Mouse (Mus musculus) thymus, adult 2 months (tissue): ENCODE results near the gene Gpc6. TPM values are rescaled to one million over a fixed set of nuclear protein-coding genes. Genes with fewer than 3 reads are reported as not detected.

ENCODE experiments used
- DNase-seq: peaks from one replicate; pipeline ENCODE4 v3.0.0; 2021
- H3K27ac ChIP-seq: fragments of 200-500 bp; 2 replicates; pipeline ENCODE4 v1.5.1; 2012; ENCODE audit warnings: low read length, control low read depth; ENCODE audit not compliant: control insufficient read depth, insufficient read depth
- H3K27me3 ChIP-seq: fragments of 200-500 bp; 2 replicates; pipeline ENCODE4 v1.6.1; 2012; ENCODE audit warnings: mild to moderate bottlenecking, low read length, moderate library complexity, mixed read lengths; ENCODE audit not compliant: control insufficient read depth, insufficient read depth
- H3K36me3 ChIP-seq: fragments of 200-500 bp; 2 replicates; pipeline ENCODE4 v1.6.1; 2012; ENCODE audit warnings: mild to moderate bottlenecking, low read length, moderate library complexity; ENCODE audit not compliant: control insufficient read depth, insufficient read depth
- H3K4me1 ChIP-seq: fragments of 200-500 bp; replicated peaks from 2 replicates; pipeline ENCODE4 v1.6.1; 2012; ENCODE audit warnings: low read length; ENCODE audit not compliant: control insufficient read depth, insufficient read depth
- H3K4me3 ChIP-seq: fragments of 200-500 bp; 2 replicates; pipeline ENCODE4 v1.5.1; 2012; ENCODE audit warnings: mild to moderate bottlenecking, low read length, control low read depth, moderate library complexity; ENCODE audit not compliant: control insufficient read depth, insufficient read depth
- CTCF ChIP-seq: fragments of 200-500 bp; IDR thresholded peaks from 2 replicates; pipeline ENCODE4 v1.5.1; 2012; ENCODE audit warnings: mild to moderate bottlenecking, control low read depth, low read length, moderate library complexity, borderline replicate concordance; ENCODE audit not compliant: control insufficient read depth, poor library complexity, insufficient read depth; ENCODE audit errors: extremely low read depth
- POLR2A ChIP-seq: fragments of 200-500 bp; IDR thresholded peaks from 2 replicates; pipeline ENCODE4 v1.6.1; 2012; ENCODE audit warnings: mild to moderate bottlenecking, low read length, control low read depth, moderate library complexity; ENCODE audit not compliant: control insufficient read depth, poor library complexity, insufficient read depth; ENCODE audit errors: extremely low read depth
- WGBS: fragments of 180-500 bp; shearing (Covaris S2); methylation state at CpG from one replicate; pipeline ENCODE4 v1.1.7; 2018; 5-methylcytosine and 5-hydroxymethylcytosine counted together
- polyA plus RNA-seq: library from polyadenylated mRNA; depleted of rRNA; stranded (reverse); fragments of >200 nt; gene quantifications from 2 replicates; pipeline ENCODE4 v1.2.3, GENCODE M21; 2012

The Gpc6 gene
- polyA plus RNA-seq, 1 experiment = 1.5 TPM

GRCm38 (mm10) chr14:117817196-117817595, 892.1 kb downstream of the Gpc6 start:
- no peak overlapping the region for H3K27ac ChIP-seq
- 94% methylated on average over 4 of the region's 4 CpGs for WGBS

GRCm38 (mm10) chr14:117824491-117824890, 899.4 kb downstream of the Gpc6 start:
- H3K27me3 ChIP-seq = no peaks in the 10 kb centered on the region
- H3K4me1 ChIP-seq = no peaks in the 10 kb centered on the region
- H3K27ac ChIP-seq = no peak overlapping the region

More at GRCm38 (mm10) chr14:117817196-117817595, 892.1 kb downstream of the Gpc6 start:
- no peak overlapping the region for H3K4me3 ChIP-seq
- TF ChIP-seq POLR2A (no peak), CTCF (no peak)
- no peaks in the 10 kb centered on the region for H3K4me1 ChIP-seq
- no peak for DNase-seq
- no peaks in the 10 kb centered on the region for H3K36me3 ChIP-seq
- H3K27me3 ChIP-seq = no peaks in the 10 kb centered on the region

GRCm38 (mm10) chr14:117826294-117827046, 901.4 kb downstream of the Gpc6 start:
- Histone ChIP-seq H3K27ac (no peak overlapping the region), H3K4me3 (no peak overlapping the region), H3K4me1 (no peaks in the 10 kb centered on the region), H3K27me3 (no peaks in the 10 kb centered on the region), H3K36me3 (no peaks in the 10 kb centered on the region)
- WGBS = 61% methylated on average over 8 of the region's 8 CpGs
- DNase-seq = no peak
- TF ChIP-seq POLR2A (no peak), CTCF (no peak)

More at GRCm38 (mm10) chr14:117824491-117824890, 899.4 kb downstream of the Gpc6 start:
- TF ChIP-seq POLR2A = no peak
- no peak for TF ChIP-seq CTCF
- Histone ChIP-seq H3K36me3 (no peaks in the 10 kb centered on the region), H3K4me3 (no peak overlapping the region)
- DNase-seq = no peak

GRCm38 (mm10) chr14:117831267-117831666, 906.2 kb downstream of the Gpc6 start:
- WGBS = 95% methylated on average over 8 of the region's 8 CpGs
- Histone ChIP-seq H3K36me3 (no peaks in the 10 kb centered on the region), H3K27ac (no peak overlapping the region), H3K4me1 (no peaks in the 10 kb centered on the region), H3K4me3 (no peak overlapping the region), H3K27me3 (no peaks in the 10 kb centered on the region)
- no peak for DNase-seq
- TF ChIP-seq CTCF (no peak), POLR2A (no peak)

GRCm38 (mm10) chr14:117831731-117832130, 906.6 kb downstream of the Gpc6 start:
- Histone ChIP-seq H3K4me3 (no peak overlapping the region), H3K27ac (no peak overlapping the region), H3K4me1 (no peaks in the 10 kb centered on the region), H3K27me3 (no peaks in the 10 kb centered on the region), H3K36me3 (no peaks in the 10 kb centered on the region)
- TF ChIP-seq CTCF = no peak
- no peak for TF ChIP-seq POLR2A
- WGBS = 80% methylated on average over 4 of the region's 4 CpGs
- DNase-seq = no peak

- WGBS = 92% methylated on average over 6 of the region's 6 CpGs
- DNase-seq = no peak
These were observed 910.4 kb downstream of the Gpc6 start for GRCm38 (mm10) chr14:117835506-117835905.

GRCm38 (mm10) chr14:117837021-117837420, 911.9 kb downstream of the Gpc6 start:
- 97% methylated on average over 4 of the region's 4 CpGs for WGBS
- Histone ChIP-seq H3K36me3 (no peaks in the 10 kb centered on the region), H3K4me1 (no peaks in the 10 kb centered on the region), H3K27me3 (no peaks in the 10 kb centered on the region), H3K4me3 (no peak overlapping the region), H3K27ac (no peak overlapping the region)
- TF ChIP-seq POLR2A (no peak), CTCF (no peak)
- no peak for DNase-seq

More at GRCm38 (mm10) chr14:117835506-117835905, 910.4 kb downstream of the Gpc6 start:
- no peak overlapping the region for H3K4me3 ChIP-seq
- H3K36me3 ChIP-seq = no peaks in the 10 kb centered on the region
- H3K27ac ChIP-seq = no peak overlapping the region
- no peaks in the 10 kb centered on the region for H3K4me1 ChIP-seq
- TF ChIP-seq CTCF (no peak), POLR2A (no peak)
- H3K27me3 ChIP-seq = no peaks in the 10 kb centered on the region
